Mouse (Mus musculus) erythroblast, embryonic 14.5 days (primary cell): ENCODE results near the gene Rap1b.

Experiments used
- GATA1 ChIP-seq: IDR thresholded peaks from 2 replicates; pipeline ENCODE4 v1.6.1; 2012; ENCODE audit warnings: low read length, inconsistent platforms, mixed read lengths
- TAL1 ChIP-seq: IDR thresholded peaks from 3 replicates; pipeline ENCODE4 v1.6.1; 2012; ENCODE audit warnings: low read length, inconsistent platforms, mixed read lengths

- TF ChIP-seq TAL1 (no peak), GATA1 (no peak)
These were observed 1.6 kb downstream of the Rap1b start for GRCm38 (mm10) chr10:117844279-117844678.
